Mouse (Mus musculus) ES-CJ7 (cell line): ENCODE measurements around the gene Hist1h3c.
"Not testable (repeated sequence)": the region's sequence is repeated elsewhere in the genome, so short reads cannot be mapped to it uniquely, and the experiment has no call there.

Experiments used
- DNase-seq: peaks from one replicate; pipeline ENCODE4 v3.0.0; 2011; ENCODE audit warnings: low read depth, low spot score

The Hist1h3c gene

GRCm38 (mm10) chr13:23745381-23746161, at the start of gene Hist1h3c:
TSS of gene Hist1h3c (minus strand) at chr13:23745602.
- DNase-seq, result peak; percentile 96

DNA sequence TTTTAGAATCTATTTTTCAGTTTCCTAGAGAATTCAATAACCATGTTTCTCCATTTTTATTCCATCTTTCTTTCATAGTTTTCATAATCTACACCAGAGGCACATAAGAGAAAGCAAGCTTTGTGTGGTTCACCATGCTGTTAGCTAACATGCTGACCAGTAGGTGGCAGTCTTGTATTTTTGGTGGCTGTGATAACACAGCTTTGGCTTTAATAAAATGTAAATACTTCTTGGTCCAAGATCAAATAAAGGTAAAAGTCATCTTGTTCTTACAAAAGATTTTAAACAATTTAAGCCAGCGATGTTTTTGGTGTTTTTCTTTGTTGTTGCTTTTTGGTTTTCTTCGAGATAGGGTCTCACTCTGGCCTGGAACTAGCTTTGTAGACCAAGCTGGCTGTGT, 47.1 kb upstream of the Hist1h3c start:
- peak; percentile 49 for DNase-seq

DNA sequence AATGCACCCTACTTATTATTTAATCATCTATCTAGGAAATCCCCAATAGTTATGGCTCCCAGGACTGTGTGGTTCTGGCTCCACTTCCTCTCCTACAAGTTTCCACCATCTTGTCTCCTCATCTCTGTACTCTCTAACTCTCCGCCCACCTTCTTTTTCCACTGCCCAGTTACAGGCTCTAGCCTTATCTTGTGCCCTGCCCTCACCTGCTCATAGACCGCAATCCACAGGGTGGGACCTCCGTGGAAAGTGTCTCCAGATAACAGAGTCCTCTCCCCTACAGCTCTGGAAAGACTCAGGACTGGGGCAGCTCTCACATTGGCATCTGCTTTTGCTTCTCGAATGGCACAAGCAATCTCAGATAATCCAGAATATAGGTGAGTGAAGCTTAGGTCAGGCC, 33.6 kb upstream of the Hist1h3c start:
- DNase-seq, result no peak

DNA sequence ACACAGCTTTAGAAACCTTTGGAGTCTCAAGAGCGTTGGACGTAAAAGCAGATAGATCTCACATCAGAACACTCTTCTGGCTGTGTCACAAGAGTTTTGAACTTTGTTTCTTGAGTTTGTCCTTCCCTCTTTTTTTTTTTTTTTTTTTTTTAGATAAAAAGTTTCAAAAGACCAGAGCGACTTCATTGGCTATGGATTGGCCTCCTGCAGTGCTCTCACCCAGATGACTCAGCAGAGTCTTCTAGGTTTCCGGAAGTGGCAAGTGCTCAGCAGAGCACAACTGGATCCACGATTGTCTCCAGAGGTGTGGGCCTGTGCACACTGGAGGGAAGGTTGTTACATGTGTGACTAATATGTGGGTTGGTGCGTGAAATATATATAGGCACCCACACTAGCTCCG, 32.9 kb upstream of the Hist1h3c start:
- peak; percentile 21 for DNase-seq

DNA sequence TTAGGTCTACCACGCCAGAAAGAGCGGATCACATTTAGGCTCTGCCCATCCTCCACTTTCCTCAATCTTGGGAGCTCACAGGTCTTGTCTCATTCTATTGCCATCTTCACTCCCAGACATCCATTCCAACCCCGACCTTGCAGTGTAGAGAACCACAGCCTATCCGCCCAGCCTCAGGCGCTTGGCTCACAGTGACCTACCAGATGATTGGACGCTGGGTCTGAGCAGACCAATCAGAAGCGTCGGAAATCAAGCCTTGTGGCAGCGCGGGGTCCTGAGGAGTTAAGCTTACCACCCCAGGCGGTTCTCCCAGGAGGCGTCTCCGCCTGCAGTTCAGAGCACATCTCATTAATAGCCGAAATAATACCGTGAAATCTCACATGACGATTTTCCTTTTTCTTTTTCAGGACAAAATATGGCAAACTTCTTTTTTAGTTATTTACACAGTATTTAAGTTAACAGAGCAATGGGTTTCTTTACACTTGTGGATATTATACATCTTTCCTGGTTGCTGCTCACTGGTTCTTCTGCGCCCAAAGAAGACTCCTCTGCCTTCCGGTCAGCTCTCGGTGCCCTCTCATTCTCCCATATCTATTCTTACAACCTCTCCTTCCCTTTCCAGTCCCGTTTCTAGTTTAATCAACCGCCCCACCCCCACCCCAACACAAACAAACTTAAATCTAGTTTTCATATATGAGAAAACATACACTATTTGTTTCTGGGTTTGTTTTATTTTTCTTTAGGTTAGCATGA, 27.3 kb upstream of the Hist1h3c start:
- DNase-seq, result peak; percentile 94

DNA sequence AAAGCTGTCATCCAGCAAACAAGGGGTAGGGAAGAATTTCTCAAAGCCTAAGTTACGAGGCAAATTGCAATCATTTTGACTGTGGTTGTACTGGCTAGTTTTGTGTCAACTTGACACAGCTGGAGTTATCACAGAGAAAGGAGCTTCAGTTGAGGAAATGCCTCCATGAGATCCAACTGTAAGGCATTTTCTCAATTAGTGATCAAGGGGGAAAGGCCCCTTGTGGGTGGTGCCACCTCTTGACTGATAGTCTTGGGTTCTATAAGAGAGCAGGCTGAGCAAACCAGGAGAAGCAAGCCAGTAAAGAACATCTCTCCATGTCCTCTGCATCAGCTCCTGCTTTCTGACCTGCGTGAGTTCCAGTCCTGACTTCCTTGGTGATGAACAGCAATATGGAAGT, 24.2 kb upstream of the Hist1h3c start, which contains the start of gene Trim38:
Gene Trim38, plus strand, starts transcription at position 301 of the 400 bp plus-strand sequence.
- DNase-seq, result not testable (repeated sequence)

DNA sequence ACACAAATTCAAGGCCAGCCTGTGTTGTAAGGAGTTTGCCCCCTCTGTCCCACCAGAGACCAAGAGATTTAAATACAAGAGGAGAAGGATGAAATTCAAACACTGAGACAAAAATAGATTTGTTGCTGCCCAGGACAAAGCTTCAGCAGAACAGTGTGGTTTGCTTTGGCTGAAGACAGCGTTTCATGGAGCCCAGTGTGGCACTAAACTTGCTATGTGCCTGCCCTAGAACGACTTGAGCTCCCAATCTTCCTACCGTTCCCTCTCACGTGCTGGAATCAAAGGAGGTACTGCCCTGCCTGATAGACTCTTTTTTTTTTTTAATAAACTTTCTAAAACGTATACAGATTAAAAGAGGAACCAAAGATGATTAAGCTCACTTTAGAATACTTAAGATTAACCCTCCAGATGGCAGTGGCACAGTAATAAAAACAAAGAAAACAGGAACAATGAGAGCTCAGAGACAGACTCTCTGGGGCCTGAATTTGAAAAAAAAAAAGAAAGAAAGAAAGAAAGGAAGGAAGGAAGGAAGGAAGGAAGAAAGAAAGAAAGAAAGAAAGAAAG, 23.5 kb upstream of the Hist1h3c start:
- DNase-seq, result no peak

DNA sequence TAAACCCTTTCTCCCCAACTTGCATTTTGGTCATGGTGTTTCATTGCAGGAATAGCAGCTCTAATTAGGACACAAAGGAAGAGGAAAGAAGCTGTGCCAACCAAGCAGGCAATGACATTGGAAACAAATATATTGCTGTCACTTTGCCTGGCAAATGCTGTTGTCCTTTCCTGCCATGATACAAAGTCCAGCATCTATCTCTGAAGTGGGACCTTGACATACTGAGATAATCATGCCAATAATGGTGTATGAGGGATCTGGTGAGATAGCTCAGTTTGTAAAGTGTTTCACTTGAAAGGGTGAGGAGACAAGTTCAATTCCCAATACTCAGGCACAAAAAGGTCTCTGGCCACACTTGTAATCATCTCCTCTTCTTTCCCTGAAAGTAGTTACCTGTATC, 21.4 kb upstream of the Hist1h3c start:
- no peak for DNase-seq

DNA sequence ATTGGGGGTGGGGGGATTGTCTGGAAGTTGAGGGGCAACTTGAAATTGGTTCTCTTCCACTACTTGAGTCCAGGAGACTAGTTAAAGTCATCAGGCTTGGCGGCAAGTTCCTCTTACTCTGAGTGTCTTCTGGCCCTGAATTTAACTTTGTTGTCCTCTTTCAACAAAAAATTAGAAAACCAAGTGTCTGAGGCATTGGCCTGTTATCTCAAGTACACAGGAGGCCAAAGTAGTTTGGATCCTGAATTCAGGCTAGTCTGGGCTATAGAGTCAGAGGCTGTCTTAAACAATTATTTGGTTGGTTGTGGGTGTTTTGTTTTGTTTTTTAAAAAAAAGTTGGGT, 19.7 kb upstream of the Hist1h3c start:
- no peak for DNase-seq

GRCm38 (mm10) chr13:23764324-23765171, 19.1 kb upstream of the Hist1h3c start:
- DNase-seq, result peak; percentile 90

GRCm38 (mm10) chr13:23763586-23764323, 18.4 kb upstream of the Hist1h3c start, which contains the start of gene Hist1h1a:
TSS of gene Hist1h1a (plus strand) at chr13:23763666.
- DNase-seq, result peak; percentile 97

DNA sequence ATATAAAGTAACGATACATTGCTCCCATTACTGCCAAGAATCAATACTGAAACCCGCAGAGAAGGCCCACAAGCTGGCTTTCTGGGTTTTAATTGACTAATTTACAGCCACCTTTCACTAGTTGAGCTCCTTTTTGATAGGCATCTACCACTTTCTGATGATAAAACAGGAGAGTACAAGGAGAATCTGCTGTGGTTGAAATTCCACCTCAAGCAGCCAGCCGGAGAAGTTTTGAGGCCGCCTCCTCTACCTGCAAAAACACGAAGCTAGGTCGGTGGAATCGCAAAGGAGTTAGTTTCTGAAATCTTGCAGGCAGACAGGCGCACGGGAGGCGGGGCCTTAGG, 17.8 kb upstream of the Hist1h3c start:
- DNase-seq, result no peak

DNA sequence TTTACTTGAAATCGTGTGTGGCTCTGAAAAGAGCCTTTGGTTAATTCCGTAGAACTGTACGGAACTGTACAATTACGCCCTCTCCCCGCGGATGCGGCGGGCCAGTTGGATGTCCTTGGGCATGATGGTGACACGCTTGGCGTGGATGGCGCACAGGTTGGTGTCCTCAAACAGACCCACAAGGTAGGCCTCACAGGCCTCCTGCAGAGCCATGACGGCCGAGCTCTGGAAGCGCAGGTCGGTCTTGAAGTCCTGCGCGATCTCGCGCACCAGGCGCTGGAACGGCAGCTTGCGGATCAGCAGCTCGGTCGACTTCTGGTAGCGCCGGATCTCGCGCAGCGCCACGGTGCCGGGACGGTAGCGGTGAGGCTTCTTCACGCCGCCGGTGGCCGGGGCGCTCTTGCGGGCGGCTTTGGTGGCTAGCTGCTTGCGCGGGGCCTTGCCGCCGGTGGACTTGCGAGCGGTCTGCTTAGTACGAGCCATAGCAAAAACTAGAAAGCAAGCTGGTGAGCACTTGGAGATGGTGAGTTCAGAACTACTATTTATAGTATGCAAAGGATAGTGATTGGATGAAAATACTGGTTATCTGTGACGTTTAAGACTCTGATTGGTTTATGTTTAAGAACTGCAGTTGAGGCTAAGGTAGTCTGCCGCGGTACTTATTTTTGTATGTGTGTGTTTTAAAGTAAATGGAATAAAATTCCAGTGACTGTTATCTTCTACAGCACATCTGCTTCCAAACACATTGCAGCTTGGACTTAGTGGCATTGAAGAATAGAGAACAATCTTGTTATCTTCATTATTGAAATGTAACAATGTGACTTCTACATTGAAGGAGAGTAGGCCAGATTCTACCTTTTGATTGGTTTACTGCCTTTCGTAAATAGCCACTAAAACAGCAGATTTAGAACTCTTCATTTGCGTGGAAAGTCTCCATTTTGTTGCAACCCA, 16.7 kb upstream of the Hist1h3c start, which contains the start of gene Hist1h3a:
Gene Hist1h3a, minus strand, starts transcription at position 516 of the 951 bp plus-strand sequence.
- peak; percentile 94 for DNase-seq

GRCm38 (mm10) chr13:23760972-23761864, 15.8 kb upstream of the Hist1h3c start, which contains the start of gene Hist1h4a:
TSS of gene Hist1h4a (minus strand) at chr13:23761230.
- DNase-seq, result peak; percentile 98

DNA sequence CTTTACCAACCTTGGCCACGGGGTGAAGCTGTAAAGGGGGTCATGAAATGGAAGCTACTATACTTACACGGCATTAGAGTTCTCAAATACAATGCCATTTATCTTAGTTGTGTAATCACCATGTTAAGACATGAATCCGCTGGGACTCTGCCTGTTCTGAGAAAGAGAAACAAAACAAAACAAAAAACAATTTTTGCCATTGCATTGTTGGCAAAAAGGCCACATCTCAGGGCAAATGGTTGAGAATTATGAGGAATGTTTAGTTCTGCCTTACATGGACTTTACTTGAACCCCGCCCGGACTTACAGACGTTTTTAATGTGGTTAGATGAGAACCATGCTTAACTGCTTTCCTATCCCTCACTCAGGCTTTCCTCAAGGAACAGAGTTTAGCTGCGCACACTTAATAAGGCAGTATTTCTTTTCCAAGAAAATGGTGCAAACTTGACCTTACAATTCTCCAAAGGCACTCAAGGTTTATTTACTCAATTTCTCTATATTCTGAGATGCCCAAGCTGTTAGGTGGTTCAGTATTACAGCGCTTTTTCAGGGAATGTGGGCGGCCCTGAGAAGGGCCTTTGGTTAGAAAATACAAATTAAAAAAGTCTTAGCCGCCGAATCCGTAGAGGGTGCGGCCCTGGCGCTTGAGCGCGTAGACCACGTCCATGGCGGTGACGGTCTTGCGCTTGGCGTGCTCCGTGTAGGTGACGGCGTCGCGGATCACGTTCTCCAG, 15.0 kb upstream of the Hist1h3c start:
- DNase-seq, result peak; percentile 81

DNA sequence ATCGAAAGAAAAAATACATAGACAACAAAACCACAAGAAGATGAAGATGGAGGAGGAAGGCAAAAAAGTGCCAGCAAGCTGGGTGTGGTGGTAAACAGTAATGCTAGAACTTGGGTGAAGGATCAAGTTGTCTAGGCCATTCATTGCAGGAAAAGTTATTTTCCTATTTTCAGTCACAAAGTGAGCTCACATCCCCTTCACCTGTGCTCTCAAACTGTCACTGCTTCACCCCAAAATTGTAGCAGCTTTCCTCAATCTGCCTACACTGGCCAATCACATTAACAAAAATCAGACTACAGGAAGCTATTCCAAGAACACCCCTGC, 14.5 kb upstream of the Hist1h3c start:
- DNase-seq, result no peak

DNA sequence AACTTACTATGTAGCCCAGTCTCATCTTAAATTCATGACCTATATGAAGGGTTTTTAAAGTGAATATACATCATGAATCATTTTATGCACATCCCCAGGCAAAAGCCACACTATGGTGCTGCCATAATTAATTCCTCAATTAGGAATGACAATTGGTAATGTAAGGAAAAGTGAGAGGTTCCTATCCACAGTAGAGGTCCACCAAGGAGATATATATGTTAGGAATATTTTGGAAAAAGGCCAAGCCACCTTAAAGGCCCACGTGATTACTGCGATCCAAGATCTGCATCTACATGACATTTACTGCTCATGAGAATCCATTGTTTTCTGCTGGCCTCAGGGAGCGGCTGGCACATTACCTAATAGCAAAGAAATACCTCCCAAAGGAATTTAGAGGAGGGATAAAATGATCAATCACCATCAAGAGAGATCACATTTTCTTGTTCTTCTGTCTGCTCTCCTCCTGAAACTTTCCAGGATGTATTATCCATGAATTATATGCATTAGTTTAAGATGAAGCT, 13.9 kb upstream of the Hist1h3c start:
- DNase-seq, result peak; percentile 51

- DNase-seq, result no peak
These were observed 12.5 kb upstream of the Hist1h3c start for GRCm38 (mm10) chr13:23757921-23758320.
